Mouse (Mus musculus) thymus, postnatal 14 days (tissue): Measurements from ENCODE around the gene Orc3.
"Not testable (repeated sequence)": the region's sequence is repeated elsewhere in the genome, so short reads cannot be mapped to it uniquely, and the experiment has no call there.

ENCODE experiments used
- DNase-seq: peaks from one replicate; pipeline ENCODE4 v3.0.0; 2021

Gene Orc3

DNA sequence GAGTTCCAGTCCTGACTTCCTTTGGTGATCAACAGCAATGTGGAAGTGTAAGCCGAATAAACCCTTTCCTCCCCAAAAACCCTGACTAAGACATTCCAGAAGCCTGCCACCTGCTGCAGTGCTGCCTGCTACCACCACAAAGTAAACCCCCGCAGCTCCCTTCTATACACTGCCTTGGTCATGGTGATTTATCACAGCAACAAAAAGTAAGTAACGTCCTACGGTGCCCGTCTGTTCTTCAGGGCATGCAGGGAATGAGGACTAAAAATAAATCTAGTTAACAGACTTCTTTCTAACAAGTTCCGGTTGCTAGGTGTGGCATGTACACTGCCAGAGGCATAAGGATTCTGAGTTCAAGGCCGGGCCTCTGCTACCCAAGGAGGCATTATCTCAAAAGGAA, 32.8 kb downstream of the Orc3 start:
- no peak for DNase-seq

- DNase-seq: not testable (repeated sequence)
These were observed 33.3 kb downstream of the Orc3 start for GRCm38 (mm10) chr4:34581489-34581888.

- no peak for DNase-seq
These were observed 35.5 kb downstream of the Orc3 start for GRCm38 (mm10) chr4:34579215-34579614.

DNA sequence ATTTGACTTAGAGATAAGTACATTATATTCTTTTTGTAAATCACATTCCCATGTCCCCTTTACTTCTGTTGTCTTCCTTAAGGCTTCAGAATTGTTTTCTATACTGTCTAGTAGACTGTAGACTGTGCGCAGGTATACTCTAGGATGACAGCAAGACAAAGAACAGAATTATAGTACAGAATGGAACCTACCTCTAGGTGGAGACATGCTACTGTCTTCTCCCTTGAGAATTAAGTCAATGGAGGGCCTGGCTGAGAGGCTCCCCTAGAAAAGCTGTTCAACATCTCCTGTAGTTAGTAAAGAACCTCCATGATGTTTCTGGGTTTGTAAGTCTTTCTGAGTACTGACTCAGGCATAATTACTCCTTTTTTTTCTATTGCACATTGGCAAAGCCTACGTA, 37.7 kb downstream of the Orc3 start:
- no peak for DNase-seq

DNA sequence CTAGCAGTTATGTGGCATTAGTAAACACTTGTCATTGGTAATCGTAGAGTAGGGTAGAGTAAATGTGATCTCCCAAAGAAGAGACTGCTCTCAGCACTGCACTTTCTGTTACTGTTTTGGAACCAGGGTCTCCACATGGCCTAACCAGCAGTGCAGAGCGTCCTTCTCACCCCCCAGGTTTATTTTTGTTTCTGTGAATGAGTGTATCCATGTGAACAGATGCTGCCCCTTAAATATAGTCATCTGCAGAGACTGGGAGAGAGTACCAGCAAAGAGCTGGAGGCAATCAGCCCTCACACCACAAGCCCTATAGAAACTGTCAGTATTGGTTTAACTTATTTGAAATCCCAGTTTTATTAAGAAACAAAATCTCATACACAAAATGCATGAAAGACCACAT, 41.9 kb downstream of the Orc3 start:
- no peak for DNase-seq

- no peak for DNase-seq
These were observed 48.5 kb downstream of the Orc3 start for GRCm38 (mm10) chr4:34566226-34566625.

- peak; percentile 77 for DNase-seq
These were observed 53.8 kb downstream of the Orc3 start for GRCm38 (mm10) chr4:34560971-34561370.

DNA sequence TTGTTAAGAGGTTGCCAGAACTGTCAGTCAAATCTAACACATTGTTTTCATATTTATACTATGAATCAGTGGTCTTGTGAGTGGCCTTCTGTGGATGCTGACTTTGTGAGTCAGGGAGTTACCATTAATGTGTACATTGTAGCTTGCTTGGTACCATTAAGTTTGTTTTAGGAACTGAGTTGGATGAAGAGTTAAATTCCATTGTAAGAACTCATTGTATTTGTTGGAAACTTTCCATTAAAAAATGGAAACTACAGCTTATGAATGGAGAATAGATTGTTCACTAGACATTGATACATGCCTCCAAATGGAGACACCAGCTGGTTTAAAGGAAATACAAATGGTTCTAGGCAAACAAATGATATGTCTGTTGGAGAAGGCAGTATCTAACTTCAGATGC, 58.6 kb downstream of the Orc3 start:
- no peak for DNase-seq

DNA sequence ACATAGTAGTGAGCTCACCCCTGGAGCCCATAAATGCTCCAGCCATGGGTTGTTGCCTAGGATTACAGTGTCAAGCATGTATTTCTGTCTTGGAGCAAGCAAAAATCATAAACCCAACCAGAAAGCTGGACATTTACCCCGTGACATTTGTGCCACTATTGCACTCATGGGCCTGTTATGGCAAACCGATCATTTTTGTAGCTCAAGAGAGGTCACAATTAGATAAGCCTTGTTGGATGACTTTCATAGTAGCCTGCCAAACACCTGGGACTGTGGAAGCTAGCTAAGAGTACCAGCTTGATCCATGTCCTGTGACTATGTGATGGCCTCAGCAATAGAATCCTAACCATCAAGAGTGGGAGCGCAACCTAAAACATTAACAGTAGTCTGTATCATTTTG, 59.1 kb downstream of the Orc3 start:
- DNase-seq: no peak

GRCm38 (mm10) chr4:34554596-34554995, 60.1 kb downstream of the Orc3 start:
- no peak for DNase-seq

GRCm38 (mm10) chr4:34551966-34552365, 62.8 kb downstream of the Orc3 start:
- no peak for DNase-seq

DNA sequence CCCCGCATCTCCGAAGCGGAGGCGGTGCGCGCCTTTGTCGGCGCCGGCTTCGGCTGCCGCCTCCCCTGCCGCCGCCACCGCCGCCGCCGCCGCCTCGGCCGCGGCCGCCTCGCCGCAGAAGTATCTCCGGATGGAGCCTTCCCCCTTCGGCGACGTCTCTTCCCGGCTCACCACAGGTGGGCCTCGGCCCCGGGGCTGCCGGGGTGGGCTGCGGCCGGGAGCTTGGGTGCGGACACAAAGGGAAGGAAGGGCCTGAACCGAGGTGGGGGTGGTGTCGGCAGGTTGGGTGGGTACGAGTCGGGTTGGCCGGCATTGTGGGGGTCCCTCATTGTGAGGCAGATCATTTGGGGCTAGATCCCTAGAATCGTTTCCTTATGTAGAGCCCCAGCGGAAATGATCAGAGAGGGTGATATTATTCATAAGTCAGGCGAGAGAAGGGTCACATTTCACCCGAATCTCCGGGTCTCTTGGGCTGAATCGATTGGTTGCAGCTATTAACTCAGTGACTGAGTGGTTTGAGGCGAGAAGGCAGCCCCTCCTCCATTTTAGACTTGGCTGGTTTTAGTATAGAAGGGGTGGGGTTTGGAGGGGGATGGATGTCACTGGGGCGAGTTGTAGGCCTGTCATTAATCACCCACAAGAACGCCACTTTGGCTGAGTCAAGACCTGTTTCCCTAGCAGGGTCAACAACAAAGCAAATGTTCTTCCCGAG, 63.5 kb downstream of the Orc3 start:
- peak; percentile 70 for DNase-seq

DNA sequence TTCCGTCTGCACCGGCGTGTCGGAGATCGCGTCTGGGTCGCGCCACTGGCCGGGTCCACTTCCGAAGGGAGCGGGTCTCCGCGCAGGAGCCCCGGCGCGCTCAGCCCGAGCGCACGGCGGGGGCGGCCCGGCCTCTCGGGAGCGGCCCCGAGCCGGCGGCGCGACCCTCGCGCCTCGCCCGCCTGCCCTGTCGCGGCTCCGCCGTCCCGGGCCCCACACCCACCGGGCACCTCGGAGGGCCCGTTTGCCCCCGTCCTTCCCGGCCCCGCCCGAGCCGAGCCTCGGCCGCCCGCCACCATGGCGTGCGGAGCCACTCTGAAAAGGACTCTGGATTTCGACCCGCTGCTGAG, 64.0 kb downstream of the Orc3 start, which contains the start of gene Akirin2:
Gene Akirin2, plus strand, starts transcription at position 190 of the 350 bp plus-strand sequence.
- no peak for DNase-seq

DNA sequence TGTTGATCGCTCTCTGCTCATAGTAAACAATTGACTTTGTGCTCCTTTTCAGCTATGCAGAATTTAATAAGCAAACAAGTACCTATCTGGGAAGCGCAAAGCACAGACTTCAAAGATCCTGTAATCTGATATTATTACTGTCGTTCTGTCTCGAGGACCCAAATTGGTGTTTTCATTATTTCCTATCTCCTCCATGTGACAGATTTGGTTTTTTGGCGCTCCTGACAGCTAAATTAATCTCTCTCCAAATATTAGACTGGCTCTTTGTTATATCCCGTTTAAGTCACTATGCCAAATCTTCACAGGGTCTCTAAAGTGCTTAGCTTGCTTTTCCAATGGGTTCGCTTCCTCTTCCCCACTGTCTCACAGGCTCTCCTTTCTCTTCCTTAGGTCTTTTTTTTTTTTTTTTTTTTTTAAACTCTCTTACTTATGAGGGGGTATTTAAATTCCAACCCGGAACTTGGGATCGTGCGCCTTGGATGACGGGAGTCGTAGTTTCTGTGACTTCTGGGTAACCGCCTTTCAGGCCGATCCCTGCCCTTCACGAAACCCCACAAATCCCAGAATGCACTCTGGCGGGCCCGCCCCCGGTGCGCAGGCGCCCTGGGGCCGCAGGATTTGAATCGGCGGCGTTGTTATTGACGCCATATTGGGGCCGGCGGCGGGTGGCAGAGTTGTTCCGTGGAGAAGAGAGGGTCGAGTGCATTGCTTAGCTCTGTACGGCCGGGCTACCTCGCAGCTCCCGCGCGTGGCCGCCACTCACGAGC, 64.6 kb downstream of the Orc3 start:
- DNase-seq: peak; percentile 97

DNA sequence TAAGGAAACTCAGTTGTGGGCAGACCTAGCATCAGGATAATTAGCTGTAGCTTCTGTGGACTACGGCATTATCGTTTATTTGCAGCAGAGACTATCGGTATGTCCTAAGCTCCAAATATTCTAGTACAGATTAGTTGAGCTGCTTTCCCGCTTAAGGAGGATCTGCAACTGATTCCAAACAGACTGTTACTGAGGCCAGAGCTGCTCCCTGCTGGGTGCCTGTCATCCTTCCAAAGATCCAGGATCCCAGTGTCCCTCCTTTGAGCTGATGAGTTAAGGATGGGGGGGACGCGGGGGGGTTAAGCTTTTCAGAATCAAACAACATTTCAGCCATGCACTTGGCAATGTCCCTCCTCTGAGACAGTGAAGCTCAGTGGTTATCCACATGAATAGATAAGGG, 84.8 kb downstream of the Orc3 start:
- DNase-seq: no peak

- DNase-seq: no peak
These were observed 85.4 kb downstream of the Orc3 start for GRCm38 (mm10) chr4:34529379-34529778.

DNA sequence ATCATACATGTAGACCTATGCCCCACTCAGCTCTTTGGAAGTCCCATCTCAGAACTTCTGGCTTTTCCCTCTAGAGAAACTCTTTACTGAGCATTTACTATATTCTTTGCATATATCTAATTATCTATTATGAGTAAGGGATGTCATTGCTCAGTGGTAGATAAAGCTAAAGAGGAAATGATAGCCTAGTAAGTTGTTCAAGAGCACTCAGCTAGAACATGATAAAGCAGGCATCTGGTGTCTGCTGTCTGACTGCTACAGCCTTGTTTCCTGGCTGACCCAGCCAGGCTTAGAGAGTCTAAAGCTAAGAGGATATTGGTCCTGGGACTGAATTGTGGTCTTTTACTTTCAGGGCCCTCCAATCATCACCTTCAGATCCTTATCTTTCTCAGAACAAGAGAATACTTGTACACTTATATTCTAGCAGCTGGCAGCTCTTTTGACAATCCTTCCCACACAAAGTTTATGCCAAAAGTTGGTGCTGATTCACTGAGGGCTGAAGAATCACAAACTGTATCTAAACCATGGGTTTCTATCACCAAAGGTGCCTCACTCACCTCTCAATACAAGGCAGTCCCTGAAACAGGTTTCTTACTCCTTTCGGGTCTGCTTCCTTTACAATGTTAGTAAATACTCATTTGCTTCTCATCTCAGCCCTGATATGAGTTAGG, 86.2 kb downstream of the Orc3 start:
- no peak for DNase-seq

GRCm38 (mm10) chr4:34526771-34527170, 88.0 kb downstream of the Orc3 start:
- DNase-seq: no peak

- no peak for DNase-seq
These were observed 91.2 kb downstream of the Orc3 start for GRCm38 (mm10) chr4:34523586-34523985.

- DNase-seq: no peak
These were observed 91.9 kb downstream of the Orc3 start for GRCm38 (mm10) chr4:34522846-34523245.
